Mouse (Mus musculus) limb, embryonic 14.5 days (tissue): Measurements from ENCODE around the gene 1700021F05Rik. TPM values are rescaled to one million over a fixed set of nuclear protein-coding genes. Genes with fewer than 3 reads are reported as not detected.

Source experiments
- ATAC-seq: fragments of 200-750 bp; cut with Nextera tagmentation; 2 replicates; pipeline ENCODE4 v1.8.0; 2017; ENCODE audit warnings: low read depth, moderate number of reproducible peaks, moderate TSS enrichment; ENCODE audit not compliant: low FRiP score
- DNase-seq: peaks from one replicate; pipeline ENCODE4 v3.0.0-alpha.2; 2015; ENCODE audit warnings: low spot score
- H3K27ac ChIP-seq: fragments of 300-500 bp; sonication (generic); replicated peaks from 2 replicates; pipeline ENCODE4 v1.5.1; 2014; ENCODE audit warnings: low read depth, mild to moderate bottlenecking, low read length, moderate library complexity, mixed read lengths
- H3K27me3 ChIP-seq: fragments of 300-500 bp; sonication (generic); 2 replicates; pipeline ENCODE4 v1.6.1; 2014; ENCODE audit warnings: low read length, mixed read lengths; ENCODE audit not compliant: control insufficient read depth, insufficient read depth
- H3K36me3 ChIP-seq: fragments of 300-500 bp; sonication (generic); 2 replicates; pipeline ENCODE4 v1.6.1; 2014; ENCODE audit warnings: mild to moderate bottlenecking, low read length, moderate library complexity, mixed read lengths; ENCODE audit not compliant: control insufficient read depth, insufficient read depth
- H3K4me1 ChIP-seq: fragments of 300-500 bp; sonication (generic); 2 replicates; pipeline ENCODE4 v1.6.1; 2014; ENCODE audit warnings: antibody characterized with exemption, low read length, mixed read lengths; ENCODE audit not compliant: control insufficient read depth, insufficient read depth
- H3K4me2 ChIP-seq: fragments of 300-500 bp; sonication (generic); replicated peaks from 2 replicates; pipeline ENCODE4 v1.6.1; 2014; ENCODE audit warnings: low read depth, mild to moderate bottlenecking, low read length, moderate library complexity; ENCODE audit not compliant: severe bottlenecking
- H3K4me3 ChIP-seq: fragments of 300-500 bp; sonication (generic); replicated peaks from 2 replicates; pipeline ENCODE4 v1.5.1; 2014; ENCODE audit warnings: low read length
- H3K9ac ChIP-seq: fragments of 300-500 bp; sonication (generic); 2 replicates; pipeline ENCODE4 v1.6.1; 2014; ENCODE audit warnings: mild to moderate bottlenecking, low read depth, low read length, moderate library complexity; ENCODE audit not compliant: severe bottlenecking
- H3K9me3 ChIP-seq: fragments of 300-500 bp; sonication (generic); 2 replicates; pipeline ENCODE4 v1.6.1; 2016; ENCODE audit warnings: low read length; ENCODE audit not compliant: control insufficient read depth
- POLR2A ChIP-seq: fragments of 200-500 bp; IDR thresholded peaks from 2 replicates; pipeline ENCODE4 v1.8.0; 2012; ENCODE audit warnings: inconsistent platforms, mild to moderate bottlenecking, moderate library complexity, borderline replicate concordance; ENCODE audit not compliant: insufficient read depth, insufficient read length; ENCODE audit errors: extremely low read depth
- WGBS: fragments of 180-500 bp; shearing (Covaris S2); extraction: QIAGEN DNeasy Blood & Tissue Kit; methylation state at CpG from one replicate; pipeline ENCODE4 v1.1.7; 2014; 5-methylcytosine and 5-hydroxymethylcytosine counted together
- polyA plus RNA-seq, 2 experiments: library from polyadenylated mRNA; depleted of rRNA in 1 of 2; stranded (reverse) in 1 of 2; unstranded in 1 of 2; fragments of >200 nt; fragmentation: Nextera tagmentation in 1 of 2; extraction: Ambion mirVana in 1 of 2; gene quantifications; 2 replicates each; pipeline versions ENCODE4 v1.2.1 to v1.2.3; 2012 to 2014

1700021F05Rik gene
- polyA plus RNA-seq, 2 experiments, result 24.0 to 57.6 TPM

DNA sequence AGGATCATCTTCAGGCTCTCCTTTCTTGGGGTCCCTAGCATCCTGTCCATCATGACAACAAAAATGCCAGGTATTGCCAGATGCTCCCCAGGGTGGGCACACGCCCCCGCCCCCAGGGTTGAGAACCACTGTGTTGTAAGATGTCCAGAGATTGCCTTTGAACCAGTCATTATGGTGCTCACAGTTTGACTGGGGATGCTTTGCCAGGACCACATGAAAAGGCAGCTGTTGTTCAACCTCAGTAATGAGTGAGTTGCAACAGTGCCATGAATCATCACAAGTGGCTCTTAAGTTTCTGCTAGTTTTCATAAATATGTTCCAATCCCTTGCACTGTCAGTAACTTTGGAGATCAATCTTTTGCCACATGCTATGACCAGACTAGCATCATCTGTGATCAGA lies 20.8 kb downstream of the 1700021F05Rik start:
- H3K36me3 ChIP-seq, result peaks cover 13% of the 10 kb centered on the region
- H3K4me1 ChIP-seq, result peaks cover 4% of the 10 kb centered on the region

GRCm38 (mm10) chr10:43518368-43518767 lies 22.4 kb downstream of the 1700021F05Rik start:
- DNase-seq (no peak), ATAC-seq (no peak; the same call in 1 of the 2 replicates)
- Histone ChIP-seq H3K4me1 (peaks cover 4% of the 10 kb centered on the region), H3K36me3 (peaks cover 18% of the 10 kb centered on the region), H3K27ac (no peak overlapping the region), H3K9me3 (no peaks in the 10 kb centered on the region), H3K9ac (no peak overlapping the region), H3K4me2 (no peak overlapping the region), H3K27me3 (no peaks in the 10 kb centered on the region), H3K4me3 (no peak overlapping the region)
- no peak for TF ChIP-seq POLR2A
- 56% methylated on average over 11 of the region's 13 CpGs for WGBS

More for the DNA sequence above, 20.8 kb downstream of the 1700021F05Rik start:
- ATAC-seq, result no peak
- Histone ChIP-seq H3K4me2 (no peak overlapping the region), H3K27me3 (no peaks in the 10 kb centered on the region), H3K4me3 (no peak overlapping the region), H3K9ac (no peak overlapping the region), H3K9me3 (no peaks in the 10 kb centered on the region), H3K27ac (no peak overlapping the region)
- no peak for DNase-seq
- no peak for TF ChIP-seq POLR2A
- WGBS, result 94% methylated on average over 2 of the region's 2 CpGs

- Histone ChIP-seq H3K27ac (peak overlapping the region; percentile 6), H3K36me3 (peaks cover 23% of the 10 kb centered on the region), H3K4me1 (peaks cover 4% of the 10 kb centered on the region), H3K9me3 (no peaks in the 10 kb centered on the region), H3K4me2 (no peak overlapping the region), H3K9ac (no peak overlapping the region), H3K27me3 (no peaks in the 10 kb centered on the region), H3K4me3 (no peak overlapping the region)
- DNase-seq (peak; percentile 33), ATAC-seq (no peak)
- TF ChIP-seq POLR2A, result no peak
- WGBS, result 49% methylated on average over 4 of the region's 4 CpGs
Observed at GRCm38 (mm10) chr10:43517836-43518235, 23.0 kb downstream of the 1700021F05Rik start.

GRCm38 (mm10) chr10:43516992-43517660 lies 23.7 kb downstream of the 1700021F05Rik start:
- no peak overlapping the region for H3K9ac ChIP-seq
- peaks cover 29% of the 10 kb centered on the region for H3K36me3 ChIP-seq
- H3K27me3 ChIP-seq, result no peaks in the 10 kb centered on the region
- 65% methylated on average over 6 of the region's 6 CpGs for WGBS
- no peak overlapping the region for H3K4me2 ChIP-seq
- H3K9me3 ChIP-seq, result no peaks in the 10 kb centered on the region
- peak overlapping the region; percentile 6; the same call in 1 of the 2 replicates for H3K27ac ChIP-seq
- no peak for DNase-seq
- ATAC-seq, result no peak
- peaks cover 4% of the 10 kb centered on the region for H3K4me1 ChIP-seq
- H3K4me3 ChIP-seq, result no peak overlapping the region
- no peak for TF ChIP-seq POLR2A

DNA sequence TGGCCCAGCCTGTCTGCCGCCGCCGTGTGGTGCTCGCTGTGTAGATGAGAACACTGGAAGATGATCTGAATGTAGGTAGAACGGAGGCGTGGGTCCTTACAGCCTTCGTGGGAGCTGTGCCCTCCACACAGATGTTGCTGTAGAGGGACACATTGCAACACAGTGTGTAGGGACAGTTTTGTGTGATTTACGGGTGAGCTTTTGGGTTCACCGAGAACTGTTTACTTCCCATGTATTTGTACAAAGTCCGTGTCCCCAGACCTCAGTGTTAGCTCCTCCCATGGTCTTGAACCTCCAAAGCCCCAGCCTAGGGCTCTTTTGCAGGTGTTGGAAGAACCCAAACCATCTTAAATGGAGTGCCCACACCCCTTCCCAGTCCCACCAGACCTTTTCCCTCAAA lies 27.8 kb downstream of the 1700021F05Rik start:
- peaks cover 53% of the 10 kb centered on the region for H3K36me3 ChIP-seq
- TF ChIP-seq POLR2A, result no peak

DNA sequence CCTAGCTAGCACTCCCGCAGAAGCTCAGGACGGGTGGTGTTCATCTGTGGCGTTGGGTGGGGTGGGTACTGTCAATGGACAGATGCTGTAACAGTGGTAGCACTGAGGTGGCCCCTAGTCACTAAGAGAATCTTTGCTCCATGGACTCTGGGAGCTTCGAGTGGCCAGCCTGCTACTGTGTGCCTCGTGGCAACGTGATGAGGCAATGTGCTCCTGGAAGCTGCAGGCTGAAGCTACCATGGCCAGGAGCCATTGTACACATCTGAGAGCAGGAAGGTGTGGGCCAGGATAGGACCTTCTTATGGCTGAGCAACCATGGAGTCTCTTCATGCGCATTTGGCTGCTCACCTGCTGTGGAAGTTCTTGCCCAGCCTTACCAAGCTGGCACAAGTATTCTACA lies 31.6 kb downstream of the 1700021F05Rik start:
- H3K4me3 ChIP-seq, result no peak overlapping the region
- DNase-seq (no peak), ATAC-seq (no peak)
- no peaks in the 10 kb centered on the region for H3K27me3 ChIP-seq
- no peak overlapping the region for H3K4me2 ChIP-seq
- no peak overlapping the region for H3K27ac ChIP-seq
- H3K9me3 ChIP-seq, result no peaks in the 10 kb centered on the region
- H3K4me1 ChIP-seq, result no peaks in the 10 kb centered on the region
- no peak overlapping the region for H3K9ac ChIP-seq
- H3K36me3 ChIP-seq, result peaks cover 59% of the 10 kb centered on the region
- WGBS, result 94% methylated on average over 7 of the region's 7 CpGs
- TF ChIP-seq POLR2A, result no peak

More for the DNA sequence above, 27.8 kb downstream of the 1700021F05Rik start:
- H3K9me3 ChIP-seq, result no peaks in the 10 kb centered on the region
- ATAC-seq (no peak), DNase-seq (no peak)
- no peak overlapping the region for H3K27ac ChIP-seq
- peaks cover 4% of the 10 kb centered on the region for H3K4me1 ChIP-seq
- no peak overlapping the region for H3K9ac ChIP-seq
- no peaks in the 10 kb centered on the region for H3K27me3 ChIP-seq
- no peak overlapping the region for H3K4me3 ChIP-seq
- H3K4me2 ChIP-seq, result no peak overlapping the region
- WGBS, result 93% methylated on average over 10 of the region's 10 CpGs
